Mouse (Mus musculus) small intestine, adult 2 months (tissue): Measurements from ENCODE around the gene Khsrp.

Source experiments
- CTCF ChIP-seq: fragments of 200-500 bp; IDR thresholded peaks from 2 replicates; pipeline ENCODE4 v1.5.1; 2012; ENCODE audit warnings: low read depth, mild to moderate bottlenecking, control low read depth, inconsistent platforms, low read length, moderate library complexity, mixed read lengths; ENCODE audit not compliant: insufficient replicate concordance, insufficient read length; ENCODE audit errors: extremely low read depth
- POLR2A ChIP-seq: fragments of 200-500 bp; IDR thresholded peaks from 2 replicates; pipeline ENCODE4 v1.6.1; 2012; ENCODE audit warnings: low read depth, mild to moderate bottlenecking, control low read depth, inconsistent platforms, low read length, moderate library complexity

DNA sequence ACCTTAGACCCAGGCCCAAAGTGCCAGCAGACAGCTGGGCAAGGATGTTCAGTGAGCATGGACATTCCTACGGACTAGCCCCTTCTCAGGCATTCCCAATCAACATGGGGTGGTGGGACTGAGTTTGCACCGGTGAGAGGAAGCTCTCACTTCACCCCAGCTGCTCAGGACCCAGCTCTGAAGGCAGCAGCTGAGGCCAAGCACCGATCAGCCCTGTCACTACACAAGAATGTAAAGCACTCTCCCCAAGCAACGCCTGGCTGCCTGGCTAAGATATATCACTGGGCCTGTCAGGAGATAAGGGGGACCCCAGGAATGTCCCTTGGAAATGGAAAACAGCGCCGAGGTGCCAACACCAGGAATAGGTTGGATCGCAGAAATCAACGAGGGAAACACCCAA lies 30.1 kb downstream of the Khsrp start:
- TF ChIP-seq CTCF (no peak), POLR2A (no peak)
